Mouse (Mus musculus) ES-E14 (cell line): ENCODE data around the gene Cldn2. TPM values are rescaled to one million over a fixed set of nuclear protein-coding genes. Genes with fewer than 3 reads are reported as not detected.
A peak's percentile ranks its signal among the peaks of the same experiment; 100 is the strongest.

Source experiments
- DNase-seq: peaks from one replicate; pipeline ENCODE4 v3.0.0-alpha.2; 2013; ENCODE audit warnings: low read depth, low spot score
- H3K27ac ChIP-seq: 2 replicates; pipeline ENCODE4 v1.5.1; 2012; ENCODE audit warnings: low read depth, mild to moderate bottlenecking, low read length, moderate library complexity, mixed read lengths; ENCODE audit not compliant: poor library complexity, insufficient read depth, severe bottlenecking
- H3K36me3 ChIP-seq: 2 replicates; pipeline ENCODE4 v1.6.1; 2012; ENCODE audit warnings: mild to moderate bottlenecking, low read length, moderate library complexity, mixed read lengths; ENCODE audit not compliant: control insufficient read depth, poor library complexity, insufficient read depth, severe bottlenecking
- H3K4me1 ChIP-seq, 2 experiments: fragments of 150-350 bp in 1 of 2; sonication (generic) in 1 of 2; 2 replicates each; pipeline ENCODE4 v1.6.1; 2012; ENCODE audit warnings: low read length in 2 of 2, mild to moderate bottlenecking in 1 of 2, mixed read lengths in 1 of 2; ENCODE audit not compliant: control insufficient read depth in 2 of 2, insufficient read depth in 2 of 2, poor library complexity in 1 of 2
- H3K4me3 ChIP-seq, 2 experiments: fragments of 150-350 bp in 1 of 2; sonication (generic) in 1 of 2; 2 replicates each; pipeline ENCODE4 v1.5.1; 2012; ENCODE audit warnings: low read length in 2 of 2, low read depth in 1 of 2, mild to moderate bottlenecking in 1 of 2, mixed read lengths in 1 of 2; ENCODE audit not compliant: insufficient read depth in 1 of 2, poor library complexity in 1 of 2, severe bottlenecking in 1 of 2
- H3K9ac ChIP-seq: 2 replicates; pipeline ENCODE4 v1.6.1; 2012; ENCODE audit warnings: low read depth, mild to moderate bottlenecking, low read length, mixed read lengths; ENCODE audit not compliant: poor library complexity, insufficient read depth, severe bottlenecking
- H3K9me3 ChIP-seq: fragments of 150-350 bp; sonication (generic); 2 replicates; pipeline ENCODE4 v1.6.1; 2012; ENCODE audit warnings: low read depth, mild to moderate bottlenecking, low read length; ENCODE audit not compliant: control insufficient read depth, insufficient read depth
- CHD2 ChIP-seq: IDR thresholded peaks from 2 replicates; pipeline ENCODE4 v1.6.1; 2014; ENCODE audit warnings: mild to moderate bottlenecking, low read depth, low read length, inconsistent platforms
- HCFC1 ChIP-seq: IDR thresholded peaks from 2 replicates; pipeline ENCODE4 v1.6.1; 2012; ENCODE audit warnings: low read length, inconsistent platforms, borderline replicate concordance; ENCODE audit not compliant: insufficient read depth
- MAFK ChIP-seq: IDR thresholded peaks from 2 replicates; pipeline ENCODE4 v1.6.1; 2014; ENCODE audit warnings: mild to moderate bottlenecking, low read depth, low read length, inconsistent platforms; ENCODE audit not compliant: insufficient read depth
- ZC3H11A ChIP-seq: IDR thresholded peaks from 2 replicates; pipeline ENCODE4 v1.6.1; 2012; ENCODE audit warnings: low read depth, mild to moderate bottlenecking, inconsistent platforms, low read length, borderline replicate concordance
- ZNF384 ChIP-seq: IDR thresholded peaks from 2 replicates; pipeline ENCODE4 v1.6.1; 2012; ENCODE audit warnings: low read depth, low read length, inconsistent platforms
- in situ Hi-C, 2 experiments: fragments of 600-800 bp; cut with MboI; formaldehyde crosslinking; loops; one replicate each; pipeline ENCODE4 v1.15.1; 2025; ENCODE audit warnings: low sequenced_read_pairs in 2 of 2, inconsistent platforms in 1 of 2; ENCODE audit not compliant: unreplicated experiment in 2 of 2
- total RNA-seq: library from RNA; depleted of rRNA; stranded (reverse); fragments of 300-350 nt; gene quantifications from 2 replicates; pipeline ENCODE4 v1.2.3, GENCODE M21; 2012

Cldn2 gene
- total RNA-seq, 1 experiment: 0.67 TPM

GRCm38 (mm10) chrX:139815201-139815600 lies 14.6 kb downstream of the Cldn2 start:
- H3K9me3 ChIP-seq: no peaks in the 10 kb centered on the region
- peaks cover 0 to 2% of the 10 kb centered on the region in 2 experiments; a peak in 1 of 4 replicates for H3K4me1 ChIP-seq
- H3K27ac ChIP-seq: no peak overlapping the region
- no peak overlapping the region for H3K4me3 ChIP-seq
- TF ChIP-seq HCFC1 (no peak), ZC3H11A (no peak), CHD2 (no peak), MAFK (no peak), ZNF384 (no peak)
- in situ Hi-C loops: no loop called here
- H3K36me3 ChIP-seq: no peaks in the 10 kb centered on the region
- no peak overlapping the region for H3K9ac ChIP-seq
- no peak for DNase-seq

DNA sequence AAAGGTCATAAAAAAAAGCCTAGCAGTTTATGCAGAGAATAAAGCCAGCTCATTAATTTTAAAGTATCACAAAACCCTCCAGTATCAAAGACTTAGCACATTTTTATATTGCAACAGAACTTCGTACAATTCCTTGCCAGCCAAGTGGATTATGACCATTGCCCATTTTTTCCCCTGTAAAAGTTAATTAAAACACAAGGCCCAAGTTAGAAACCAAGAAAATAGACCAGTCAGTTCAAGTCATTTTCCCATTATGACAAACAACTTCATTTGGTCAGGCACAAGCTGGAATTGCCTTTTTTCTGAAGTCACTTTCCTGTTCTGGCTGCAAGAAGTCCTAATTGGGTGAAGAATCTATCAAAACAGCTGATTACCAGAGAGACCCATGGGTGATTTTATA lies 24.8 kb downstream of the Cldn2 start:
- TF ChIP-seq ZC3H11A: no peak
- TF ChIP-seq HCFC1: no peak
- TF ChIP-seq CHD2: no peak
- no peak for TF ChIP-seq MAFK
- no peak for DNase-seq
- Histone ChIP-seq H3K36me3 (no peaks in the 10 kb centered on the region), H3K4me3 (no peak overlapping the region), H3K9me3 (no peaks in the 10 kb centered on the region), H3K4me1 (no peaks in the 10 kb centered on the region), H3K9ac (no peak overlapping the region), H3K27ac (no peak overlapping the region)
- in situ Hi-C loops: no loop called here

GRCm38 (mm10) chrX:139826926-139827325 lies 26.3 kb downstream of the Cldn2 start:
- in situ Hi-C loops: no loop called here
- Histone ChIP-seq H3K4me3 (no peak overlapping the region), H3K36me3 (no peaks in the 10 kb centered on the region), H3K9ac (no peak overlapping the region), H3K27ac (no peak overlapping the region), H3K4me1 (no peaks in the 10 kb centered on the region), H3K9me3 (no peaks in the 10 kb centered on the region)
- DNase-seq: no peak
- TF ChIP-seq MAFK: no peak
- TF ChIP-seq ZC3H11A: no peak
- no peak for TF ChIP-seq HCFC1
- TF ChIP-seq CHD2: no peak
- no peak for TF ChIP-seq ZNF384

- no peak for DNase-seq
- in situ Hi-C loops: no loop called here
- H3K36me3 ChIP-seq: no peaks in the 10 kb centered on the region
- H3K9ac ChIP-seq: no peak overlapping the region
- TF ChIP-seq ZC3H11A (no peak), MAFK (no peak), ZNF384 (no peak), CHD2 (no peak), HCFC1 (no peak)
- H3K4me3 ChIP-seq: no peak overlapping the region
- H3K4me1 ChIP-seq: no peaks in the 10 kb centered on the region
- H3K9me3 ChIP-seq: no peaks in the 10 kb centered on the region
- H3K27ac ChIP-seq: no peak overlapping the region
Observed at GRCm38 (mm10) chrX:139828363-139829092, 27.9 kb downstream of the Cldn2 start.

DNA sequence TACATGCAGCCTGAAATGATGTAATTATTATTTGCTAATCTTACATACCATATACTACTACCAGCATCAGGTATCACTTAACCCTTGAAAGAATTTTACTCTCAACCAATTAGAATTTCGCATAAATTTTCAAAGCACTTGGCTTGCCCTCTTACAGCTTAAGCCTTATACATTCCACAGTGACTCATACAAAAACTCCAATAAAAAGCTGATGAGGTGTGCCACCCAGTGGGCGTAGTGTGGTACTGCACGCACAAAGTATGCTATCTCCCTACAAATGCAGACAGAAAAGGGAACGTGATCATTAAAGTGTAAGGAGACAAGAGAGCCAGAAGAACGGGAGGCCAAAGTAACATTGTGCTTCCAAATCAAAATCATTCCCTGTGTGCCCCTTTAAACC lies 31.8 kb downstream of the Cldn2 start:
- Histone ChIP-seq H3K9me3 (no peaks in the 10 kb centered on the region), H3K4me3 (no peak overlapping the region), H3K27ac (no peak overlapping the region), H3K9ac (no peak overlapping the region), H3K4me1 (no peaks in the 10 kb centered on the region), H3K36me3 (no peaks in the 10 kb centered on the region)
- in situ Hi-C loops: loop anchor here (5.0 to 10.0 kb wide), 2 partner anchors 55 to 58 kb away; no protein-coding TSS in a partner anchor
- DNase-seq: peak; percentile 47
- TF ChIP-seq MAFK (peak; percentile 42; the same call in 1 of the 2 replicates), CHD2 (no peak), HCFC1 (no peak), ZNF384 (no peak), ZC3H11A (peak; percentile 77)
